Mouse (Mus musculus) hindbrain, embryonic 14.5 days (tissue): Measurements from ENCODE around the gene Slc5a6. TPM values are rescaled to one million over a fixed set of nuclear protein-coding genes. Genes with fewer than 3 reads are reported as not detected.

Experiments used
- ATAC-seq: fragments of 200-750 bp; cut with Nextera tagmentation; 2 replicates; pipeline ENCODE4 v1.8.0; 2017; ENCODE audit warnings: moderate number of reproducible peaks, mild to moderate bottlenecking, moderate TSS enrichment, moderate library complexity; ENCODE audit not compliant: low FRiP score
- DNase-seq: peaks from one replicate; pipeline ENCODE4 v3.0.0-alpha.2; 2015; ENCODE audit warnings: low spot score
- H3K27ac ChIP-seq: fragments of 300-500 bp; sonication (generic); 2 replicates; pipeline ENCODE4 v1.5.1; 2014; ENCODE audit warnings: mild to moderate bottlenecking, moderate library complexity
- H3K27me3 ChIP-seq: fragments of 300-500 bp; sonication (generic); 2 replicates; pipeline ENCODE4 v1.6.1; 2014; ENCODE audit warnings: mild to moderate bottlenecking, low read length, mixed read lengths; ENCODE audit not compliant: control insufficient read depth, insufficient read depth
- H3K36me3 ChIP-seq: fragments of 300-500 bp; sonication (generic); replicated peaks from 2 replicates; pipeline ENCODE4 v1.6.1; 2014; ENCODE audit not compliant: control insufficient read depth, insufficient read depth
- H3K4me1 ChIP-seq: fragments of 300-500 bp; sonication (generic); replicated peaks from 2 replicates; pipeline ENCODE4 v1.6.1; 2014; ENCODE audit warnings: antibody characterized with exemption, low read length, mixed read lengths; ENCODE audit not compliant: control insufficient read depth, insufficient read depth
- H3K4me2 ChIP-seq: fragments of 300-500 bp; sonication (generic); replicated peaks from 2 replicates; pipeline ENCODE4 v1.6.1; 2014; ENCODE audit warnings: mild to moderate bottlenecking, moderate library complexity
- H3K4me3 ChIP-seq: fragments of 300-500 bp; sonication (generic); replicated peaks from 2 replicates; pipeline ENCODE4 v1.5.1; 2014; ENCODE audit warnings: mild to moderate bottlenecking, low read length
- H3K9ac ChIP-seq: fragments of 300-500 bp; sonication (generic); 2 replicates; pipeline ENCODE4 v1.6.1; 2014
- H3K9me3 ChIP-seq: fragments of 300-500 bp; sonication (generic); 2 replicates; pipeline ENCODE4 v1.6.1; 2016; ENCODE audit warnings: low read length; ENCODE audit not compliant: control insufficient read depth
- WGBS: fragments of 180-500 bp; shearing (Covaris S2); extraction: QIAGEN DNeasy Blood & Tissue Kit; methylation state at CpG from one replicate; pipeline ENCODE4 v1.1.7; 2014; 5-methylcytosine and 5-hydroxymethylcytosine counted together
- polyA plus RNA-seq: library from polyadenylated mRNA; unstranded; fragments of >200 nt; fragmentation: Nextera tagmentation; extraction: Ambion mirVana; gene quantifications from 2 replicates; pipeline ENCODE4 v1.2.1, GENCODE M21; 2014

Slc5a6 gene
- polyA plus RNA-seq, 1 experiment from 2014 or later = 20.5 TPM

GRCm38 (mm10) chr5:31086606-31087005, 37.9 kb upstream of the Slc5a6 start:
- ATAC-seq = no peak
- no peaks in the 10 kb centered on the region for H3K36me3 ChIP-seq
- DNase-seq = no peak
- no peak overlapping the region for H3K4me2 ChIP-seq
- H3K4me3 ChIP-seq = no peak overlapping the region
- no peak overlapping the region for H3K27ac ChIP-seq
- peaks cover 24% of the 10 kb centered on the region for H3K27me3 ChIP-seq
- 29% methylated on average over 7 of the region's 7 CpGs for WGBS
- no peak overlapping the region for H3K9ac ChIP-seq
- H3K4me1 ChIP-seq = peaks cover 18% of the 10 kb centered on the region
- no peaks in the 10 kb centered on the region for H3K9me3 ChIP-seq

DNA sequence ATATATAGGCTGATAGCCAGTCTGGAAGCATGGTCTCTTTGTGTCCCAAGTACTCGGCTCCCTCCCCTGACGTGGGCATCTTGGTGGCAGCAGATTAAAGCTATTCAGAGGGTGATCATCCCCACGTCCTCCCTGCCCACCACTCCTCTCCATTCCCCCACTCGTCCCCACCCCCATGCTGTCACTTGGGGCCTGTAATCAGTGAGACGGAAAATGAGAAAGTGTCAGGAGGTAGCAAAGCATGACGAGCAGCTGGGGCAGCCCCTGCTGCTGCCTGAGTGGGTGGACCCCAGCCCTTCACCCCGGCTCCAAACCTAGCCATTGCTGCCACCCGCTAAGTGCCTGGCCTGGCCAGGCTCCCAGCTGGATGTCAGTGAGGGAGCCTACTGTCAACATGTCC, 35.2 kb upstream of the Slc5a6 start:
- Histone ChIP-seq H3K27ac (peak overlapping the region; percentile 62), H3K36me3 (no peaks in the 10 kb centered on the region), H3K4me3 (no peak overlapping the region), H3K4me2 (0 out of 2 replicates have a peak overlapping the region, but pooled peaks have one; percentile 17), H3K4me1 (peaks cover 13% of the 10 kb centered on the region), H3K27me3 (0 out of 2 replicates have a peak, but pooled peaks cover under 1% of the 10 kb centered on the region), H3K9ac (no peak overlapping the region), H3K9me3 (no peaks in the 10 kb centered on the region)
- DNase-seq = no peak
- peak; percentile 58 for ATAC-seq
- whole genome bisulfite sequencing = 11% methylated on average over 8 of the region's 8 CpGs

DNA sequence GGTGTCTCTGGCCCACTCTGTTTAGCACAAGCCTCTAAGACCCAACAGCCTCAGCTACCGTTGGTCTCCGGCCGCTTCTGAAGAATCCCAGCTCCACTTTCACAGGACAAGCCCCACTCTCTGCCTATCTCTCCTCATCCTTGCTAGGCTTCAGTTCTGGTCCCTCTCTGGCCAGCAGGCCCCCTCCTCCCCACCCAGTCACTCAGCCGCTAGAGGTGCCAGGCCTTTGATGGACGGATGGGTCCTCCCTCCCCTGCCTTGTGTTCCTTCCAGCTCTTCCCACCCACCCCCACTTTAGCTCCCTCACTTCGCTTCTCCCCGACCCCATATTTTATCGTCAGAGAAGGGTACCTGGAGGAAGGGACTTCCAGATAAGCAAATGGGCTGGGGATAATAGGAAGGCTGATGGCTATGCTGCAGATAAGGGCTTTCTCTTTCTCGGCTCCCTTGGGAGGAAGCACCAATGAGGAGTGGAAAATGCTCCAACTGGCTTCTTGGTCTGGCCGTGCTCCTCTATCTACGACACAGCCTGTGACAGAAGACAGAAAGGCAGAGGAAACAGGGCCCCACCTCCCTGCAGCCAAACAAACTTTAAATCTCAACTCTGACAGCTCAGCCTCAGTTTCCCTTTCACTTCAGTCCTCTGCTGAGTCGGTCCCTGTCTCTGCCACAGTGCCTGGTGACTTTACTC, 34.4 kb upstream of the Slc5a6 start:
- H3K9me3 ChIP-seq = no peaks in the 10 kb centered on the region
- no peak overlapping the region for H3K9ac ChIP-seq
- peaks cover 13% of the 10 kb centered on the region for H3K4me1 ChIP-seq
- H3K4me2 ChIP-seq = no peak overlapping the region
- peak overlapping the region; percentile 62 for H3K27ac ChIP-seq
- 0 out of 2 replicates have a peak, but pooled peaks have one; percentile 18 for ATAC-seq
- no peak for DNase-seq
- H3K4me3 ChIP-seq = no peak overlapping the region
- peaks cover 8% of the 10 kb centered on the region for H3K36me3 ChIP-seq
- no peaks in the 10 kb centered on the region for H3K27me3 ChIP-seq
- WGBS = 31% methylated on average over 12 of the region's 12 CpGs

- Histone ChIP-seq H3K36me3 (peaks cover 16% of the 10 kb centered on the region), H3K27ac (peak overlapping the region; percentile 62), H3K9ac (no peak overlapping the region), H3K4me2 (no peak overlapping the region), H3K27me3 (no peaks in the 10 kb centered on the region), H3K4me3 (no peak overlapping the region), H3K4me1 (peaks cover 13% of the 10 kb centered on the region), H3K9me3 (no peaks in the 10 kb centered on the region)
- WGBS = 11% methylated on average over 5 of the region's 5 CpGs
- DNase-seq (no peak), ATAC-seq (no peak)
Measured at GRCm38 (mm10) chr5:31082355-31082754, 33.6 kb upstream of the Slc5a6 start.

GRCm38 (mm10) chr5:31081386-31081785, 32.7 kb upstream of the Slc5a6 start:
- ATAC-seq = no peak
- Histone ChIP-seq H3K9me3 (no peaks in the 10 kb centered on the region), H3K9ac (no peak overlapping the region), H3K4me2 (no peak overlapping the region), H3K27me3 (no peaks in the 10 kb centered on the region), H3K36me3 (peaks cover 25% of the 10 kb centered on the region), H3K27ac (no peak overlapping the region), H3K4me1 (peaks cover 13% of the 10 kb centered on the region), H3K4me3 (no peak overlapping the region)
- no peak for DNase-seq
- 78% methylated on average over 3 of the region's 3 CpGs for WGBS

DNA sequence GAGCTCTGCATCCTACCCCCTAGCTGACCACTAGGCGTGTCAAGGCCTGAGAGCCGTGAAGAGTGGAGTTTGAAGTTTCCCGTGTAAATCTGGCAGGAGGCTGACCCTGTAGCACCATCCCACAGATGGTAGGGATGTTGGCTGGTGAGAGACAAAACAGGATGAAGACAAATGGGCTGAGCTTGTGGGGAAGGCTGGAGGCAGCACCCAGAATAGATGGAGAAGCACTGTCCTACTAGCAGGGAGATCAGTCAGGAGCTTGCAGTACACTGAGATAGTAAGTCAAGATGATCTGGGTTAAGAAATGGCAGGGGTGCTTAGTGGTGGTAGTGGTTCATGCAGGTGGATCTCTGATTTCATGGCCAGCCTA, 32.1 kb upstream of the Slc5a6 start:
- no peaks in the 10 kb centered on the region for H3K27me3 ChIP-seq
- H3K4me2 ChIP-seq = no peak overlapping the region
- ATAC-seq (no peak), DNase-seq (no peak)
- H3K4me3 ChIP-seq = no peak overlapping the region
- no peak overlapping the region for H3K27ac ChIP-seq
- peaks cover 13% of the 10 kb centered on the region for H3K4me1 ChIP-seq
- no peaks in the 10 kb centered on the region for H3K9me3 ChIP-seq
- 71% methylated on average over 3 of the region's 3 CpGs for WGBS
- H3K36me3 ChIP-seq = peaks cover 31% of the 10 kb centered on the region
- H3K9ac ChIP-seq = no peak overlapping the region

DNA sequence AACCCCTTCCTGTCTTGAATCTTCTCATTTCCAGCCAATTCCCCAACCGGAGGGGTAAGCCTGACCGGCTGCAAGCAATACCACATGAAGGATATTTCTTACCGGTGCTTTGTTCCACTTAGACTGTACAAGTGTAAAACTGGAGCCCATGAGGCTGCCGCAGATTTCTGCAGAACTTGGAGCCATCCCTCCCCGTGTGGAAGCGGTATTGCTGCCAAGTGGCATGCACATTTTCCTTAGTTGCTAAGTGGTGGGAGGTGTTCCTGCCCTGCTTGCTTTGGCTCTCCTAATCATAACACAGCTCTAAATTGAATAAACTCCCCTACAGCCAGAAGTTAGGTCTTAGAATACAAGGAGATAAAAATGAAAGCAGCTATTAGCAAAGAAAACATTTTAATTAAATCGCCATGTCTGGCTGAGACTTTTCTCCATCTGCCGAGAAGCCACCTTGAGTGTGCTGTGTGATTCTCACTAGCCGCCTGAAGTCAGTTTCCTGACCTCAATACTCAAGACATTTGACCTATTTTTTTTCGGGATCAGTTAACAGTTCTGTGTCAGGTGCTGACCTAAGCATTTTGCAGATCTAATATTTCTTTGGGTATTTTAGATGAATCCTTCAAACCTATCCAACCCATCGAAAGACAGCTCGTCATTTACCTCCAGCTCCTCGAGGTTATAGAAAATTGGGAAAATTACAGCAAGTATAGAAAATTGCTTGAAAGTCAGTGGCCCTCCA, 31.5 kb upstream of the Slc5a6 start:
- DNase-seq (no peak), ATAC-seq (no peak)
- Histone ChIP-seq H3K9ac (no peak overlapping the region), H3K4me1 (peaks cover 13% of the 10 kb centered on the region), H3K27me3 (no peaks in the 10 kb centered on the region), H3K36me3 (peaks cover 36% of the 10 kb centered on the region), H3K27ac (no peak overlapping the region), H3K9me3 (no peaks in the 10 kb centered on the region), H3K4me2 (no peak overlapping the region), H3K4me3 (no peak overlapping the region)
- WGBS = 83% methylated on average over 13 of the region's 13 CpGs

DNA sequence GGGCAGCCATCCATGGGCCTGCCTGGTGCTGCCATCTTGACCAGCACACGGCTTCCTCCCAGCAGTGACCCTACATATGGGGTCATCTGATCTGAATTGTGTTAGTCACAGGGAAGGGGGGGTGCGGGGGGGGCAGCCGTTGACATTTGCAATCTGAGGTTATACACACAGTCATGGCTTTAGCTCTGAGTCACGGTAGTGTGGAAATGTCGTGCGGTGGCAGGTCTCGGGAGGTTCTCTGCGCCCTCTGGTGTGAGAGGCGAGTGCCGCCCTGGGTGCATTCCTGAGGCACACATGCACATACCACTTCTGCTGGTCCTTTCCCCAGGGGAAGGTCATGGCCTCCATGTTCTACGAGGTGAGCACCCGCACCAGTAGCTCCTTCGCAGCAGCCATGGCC, 27.6 kb upstream of the Slc5a6 start:
- H3K4me2 ChIP-seq = no peak overlapping the region
- DNase-seq (no peak), ATAC-seq (no peak)
- H3K36me3 ChIP-seq = peaks cover 75% of the 10 kb centered on the region
- no peak overlapping the region for H3K9ac ChIP-seq
- no peak overlapping the region for H3K4me3 ChIP-seq
- no peak overlapping the region for H3K27ac ChIP-seq
- WGBS = 92% methylated on average over 13 of the region's 13 CpGs
- H3K4me1 ChIP-seq = no peaks in the 10 kb centered on the region
- H3K9me3 ChIP-seq = no peaks in the 10 kb centered on the region
- H3K27me3 ChIP-seq = no peaks in the 10 kb centered on the region

DNA sequence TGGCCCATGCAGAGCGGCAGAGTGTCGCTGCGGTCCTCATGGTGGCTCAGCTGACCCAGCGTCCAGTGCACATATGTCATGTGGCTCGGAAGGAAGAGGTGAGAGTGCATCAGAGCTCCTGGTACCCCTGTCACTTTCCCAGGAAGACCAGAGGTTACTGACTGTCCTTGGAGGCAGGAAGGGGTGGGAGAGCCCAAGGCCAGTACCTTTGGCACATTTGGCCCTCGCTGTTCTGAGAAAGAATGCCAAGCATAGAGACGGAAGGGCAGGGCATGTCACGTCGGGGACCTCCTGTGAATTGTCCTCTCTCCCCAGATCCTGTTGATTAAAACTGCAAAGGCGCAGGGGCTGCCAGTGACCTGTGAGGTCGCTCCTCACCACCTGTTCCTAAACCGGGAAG, 24.5 kb upstream of the Slc5a6 start:
- Histone ChIP-seq H3K9ac (no peak overlapping the region), H3K27ac (no peak overlapping the region), H3K27me3 (no peaks in the 10 kb centered on the region), H3K4me1 (no peaks in the 10 kb centered on the region), H3K4me2 (no peak overlapping the region), H3K4me3 (no peak overlapping the region), H3K36me3 (peaks cover 97% of the 10 kb centered on the region), H3K9me3 (no peaks in the 10 kb centered on the region)
- 94% methylated on average over 12 of the region's 12 CpGs for WGBS
- DNase-seq = no peak
- ATAC-seq = no peak
